Mouse (Mus musculus) megakaryocyte, embryonic 14.5 days (primary cell): ENCODE measurements around the gene Mta3. TPM values are rescaled to one million over a fixed set of nuclear protein-coding genes. Genes with fewer than 3 reads are reported as not detected.

ENCODE experiments used
- H3K27me3 ChIP-seq: replicated peaks from 2 replicates; pipeline ENCODE3; 2012; ENCODE audit warnings: inconsistent platforms
- H3K36me3 ChIP-seq: replicated peaks from 2 replicates; pipeline ENCODE3; 2012; ENCODE audit warnings: low read length, inconsistent platforms, mixed read lengths
- H3K4me1 ChIP-seq: 2 replicates; pipeline ENCODE4 v1.6.1; 2012; ENCODE audit warnings: inconsistent platforms
- H3K4me3 ChIP-seq: replicated peaks from 2 replicates; pipeline ENCODE3; 2012; ENCODE audit warnings: moderate library complexity, mild to moderate bottlenecking, inconsistent platforms
- H3K9me3 ChIP-seq: 2 replicates; pipeline ENCODE4 v1.6.1; 2012; ENCODE audit warnings: inconsistent platforms
- FLI1 ChIP-seq: IDR thresholded peaks from 2 replicates; pipeline ENCODE4 v1.6.1; 2012; ENCODE audit warnings: low read length, inconsistent platforms, mixed read lengths
- GATA1 ChIP-seq: IDR thresholded peaks from 3 replicates; pipeline ENCODE4 v1.6.1; 2012; ENCODE audit warnings: mixed read lengths, low read length, inconsistent platforms, borderline replicate concordance
- polyA plus RNA-seq: library from polyadenylated mRNA; stranded (reverse); fragments of >175 nt; gene quantifications from 2 replicates; pipeline ENCODE4 v1.2.3, GENCODE M21; 2012; ENCODE audit warnings: low replicate concordance; ENCODE audit not compliant: insufficient read depth

The Mta3 gene
- polyA plus RNA-seq, 1 experiment = 216 TPM

- Histone ChIP-seq H3K4me1 (peaks cover 94% of the 10 kb centered on the region), H3K36me3 (peaks cover 67% of the 10 kb centered on the region), H3K27me3 (no peaks in the 10 kb centered on the region), H3K9me3 (no peaks in the 10 kb centered on the region), H3K4me3 (peak overlapping the region; percentile 59)
- TF ChIP-seq GATA1 (no peak), FLI1 (no peak)
These were observed 23.1 kb downstream of the Mta3 start for GRCm38 (mm10) chr17:83729029-83729428.

- no peaks in the 10 kb centered on the region for H3K9me3 ChIP-seq
- peaks cover 68% of the 10 kb centered on the region for H3K36me3 ChIP-seq
- no peaks in the 10 kb centered on the region for H3K27me3 ChIP-seq
- TF ChIP-seq GATA1 (peak; percentile 80; the same call in 2 of the 3 replicates), FLI1 (peak; percentile 75)
- peaks cover 96% of the 10 kb centered on the region for H3K4me1 ChIP-seq
- peak overlapping the region; percentile 85 for H3K4me3 ChIP-seq
These were observed 24.2 kb downstream of the Mta3 start for GRCm38 (mm10) chr17:83730123-83730522.

- peak overlapping the region; percentile 90 for H3K4me3 ChIP-seq
- no peaks in the 10 kb centered on the region for H3K27me3 ChIP-seq
These were observed 26.2 kb downstream of the Mta3 start for GRCm38 (mm10) chr17:83732166-83732629.

GRCm38 (mm10) chr17:83732801-83733200, 26.8 kb downstream of the Mta3 start:
- no peaks in the 10 kb centered on the region for H3K27me3 ChIP-seq
- TF ChIP-seq GATA1 (no peak), FLI1 (no peak)
- H3K4me3 ChIP-seq = peak overlapping the region; percentile 77
- H3K36me3 ChIP-seq = peaks cover 65% of the 10 kb centered on the region
- H3K4me1 ChIP-seq = peaks cover 97% of the 10 kb centered on the region
- H3K9me3 ChIP-seq = no peaks in the 10 kb centered on the region

More at GRCm38 (mm10) chr17:83732166-83732629, 26.2 kb downstream of the Mta3 start:
- Histone ChIP-seq H3K9me3 (no peaks in the 10 kb centered on the region), H3K36me3 (peaks cover 65% of the 10 kb centered on the region), H3K4me1 (peaks cover 98% of the 10 kb centered on the region)
- peak; percentile 72 for TF ChIP-seq FLI1
- TF ChIP-seq GATA1 = peak; percentile 84; the same call in 2 of the 3 replicates

- Histone ChIP-seq H3K27me3 (no peaks in the 10 kb centered on the region), H3K36me3 (peaks cover 82% of the 10 kb centered on the region), H3K4me1 (peaks cover 78% of the 10 kb centered on the region), H3K4me3 (peak overlapping the region; percentile 38), H3K9me3 (no peaks in the 10 kb centered on the region)
- TF ChIP-seq FLI1 = no peak
- TF ChIP-seq GATA1 = no peak
These were observed 30.7 kb downstream of the Mta3 start for GRCm38 (mm10) chr17:83736701-83737100.

GRCm38 (mm10) chr17:83737775-83738174, 31.8 kb downstream of the Mta3 start:
- Histone ChIP-seq H3K36me3 (peaks cover 93% of the 10 kb centered on the region), H3K4me1 (peaks cover 75% of the 10 kb centered on the region), H3K27me3 (no peaks in the 10 kb centered on the region), H3K9me3 (peaks cover 6% of the 10 kb centered on the region; the same call in 1 of the 2 replicates), H3K4me3 (no peak overlapping the region)
- TF ChIP-seq GATA1 = no peak
- no peak for TF ChIP-seq FLI1

GRCm38 (mm10) chr17:83740135-83740676, 34.2 kb downstream of the Mta3 start:
- TF ChIP-seq FLI1 = no peak
- TF ChIP-seq GATA1 = no peak
- H3K27me3 ChIP-seq = no peaks in the 10 kb centered on the region
- peaks cover 96% of the 10 kb centered on the region for H3K36me3 ChIP-seq
- peaks cover 72% of the 10 kb centered on the region for H3K4me1 ChIP-seq
- no peak overlapping the region for H3K4me3 ChIP-seq
- peaks cover 20% of the 10 kb centered on the region for H3K9me3 ChIP-seq

GRCm38 (mm10) chr17:83741243-83741642, 35.3 kb downstream of the Mta3 start:
- H3K27me3 ChIP-seq = no peaks in the 10 kb centered on the region
- H3K4me1 ChIP-seq = peaks cover 72% of the 10 kb centered on the region
- H3K9me3 ChIP-seq = peaks cover 20% of the 10 kb centered on the region
- H3K36me3 ChIP-seq = peaks cover 96% of the 10 kb centered on the region
- TF ChIP-seq GATA1 (no peak), FLI1 (no peak)
- no peak overlapping the region for H3K4me3 ChIP-seq

GRCm38 (mm10) chr17:83744231-83744824, 38.4 kb downstream of the Mta3 start:
- Histone ChIP-seq H3K36me3 (peaks cover 98% of the 10 kb centered on the region), H3K4me3 (peak overlapping the region; percentile 67), H3K4me1 (peaks cover 80% of the 10 kb centered on the region), H3K27me3 (no peaks in the 10 kb centered on the region), H3K9me3 (peaks cover 20% of the 10 kb centered on the region)
- TF ChIP-seq GATA1 (no peak), FLI1 (no peak)

GRCm38 (mm10) chr17:83747405-83748160, 41.6 kb downstream of the Mta3 start:
- H3K4me3 ChIP-seq = peak overlapping the region; percentile 7
- peaks cover 95% of the 10 kb centered on the region for H3K36me3 ChIP-seq
- no peaks in the 10 kb centered on the region for H3K27me3 ChIP-seq
- H3K4me1 ChIP-seq = peaks cover 83% of the 10 kb centered on the region
- TF ChIP-seq FLI1 = no peak
- no peak for TF ChIP-seq GATA1
- H3K9me3 ChIP-seq = peaks cover 15% of the 10 kb centered on the region
